Mouse (Mus musculus): ENCODE data around the gene Msl1.

- TF ChIP-seq CTCF (conservative IDR thresholded peaks at IDR 0.05; ENCODE audit: low read length): no peak
- no peak for TF ChIP-seq POU5F1 (IDR thresholded peaks at IDR 0.05; ENCODE audit: borderline replicate concordance, low read length)
These were observed 28.0 kb upstream of the Msl1 start for GRCm38 (mm10) chr11:98767276-98767675.
